ENCODE assay signal across 8 mouse cellular contexts in the genomic region with DNA sequence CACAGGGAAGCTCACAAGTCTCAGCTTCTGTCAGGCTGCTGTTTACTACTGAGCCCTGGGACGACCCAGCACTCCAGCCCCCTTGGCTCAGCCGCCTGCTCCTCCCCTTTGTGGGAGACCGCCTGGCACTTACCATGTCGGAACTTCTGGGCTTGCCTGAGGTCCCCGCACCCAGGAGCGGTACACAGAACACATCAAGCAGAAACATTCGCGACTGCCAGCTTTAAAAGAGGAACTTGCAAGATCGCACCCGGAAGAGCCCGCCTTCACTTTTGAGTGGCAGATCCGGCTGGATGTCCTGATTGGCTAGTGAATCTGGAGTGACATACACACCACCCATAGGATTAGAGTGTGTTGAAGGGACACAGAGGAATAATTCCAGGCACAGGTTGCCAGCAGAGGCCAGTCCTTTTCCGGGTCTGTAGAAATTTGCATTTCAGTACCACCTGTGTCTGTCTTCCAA. TPM values are rescaled to one million over a fixed set of nuclear protein-coding genes. Genes with fewer than 3 reads are reported as not detected.
DNase-seq lines count a peak whose midpoint lies in the region; ATAC-seq lines count a peak whose summit lies in the region.

TSS of gene Zfp120 (minus strand) at position 274 of the 463 bp plus-strand sequence.

- peaks cover 2% of the 10 kb centered on the region for H3K9me3 ChIP-seq in hindbrain, embryonic 14.5 days (ENCODE audit: control insufficient read depth, low read length)

- H3K4me3 ChIP-seq in hindbrain, embryonic 14.5 days (replicated peaks; ENCODE audit: low read length), result peak within 1 kb of the TSS; percentile 73

- peak within 1 kb of the TSS; percentile 75 for H3K9ac ChIP-seq in hindbrain, embryonic 14.5 days

- peak within 1 kb of the TSS; percentile 70 for H3K4me2 ChIP-seq in hindbrain, embryonic 14.5 days (replicated peaks)

- DNase-seq in R1 (ENCODE audit: low read depth, low spot score), result peak; percentile 97
- DNase-seq in cerebellum, postnatal 25 days, result peak; percentile 84 to 87
- DNase-seq in frontal cortex, postnatal 25 days (ENCODE audit: low spot score in 2 of 2), result peak; percentile 76 to 77
- peak; percentile 91 for DNase-seq in hindbrain, embryonic 14.5 days (ENCODE audit: low spot score)
- DNase-seq in layer of hippocampus, postnatal 36 days, result peak; percentile 84 to 86
- peak; percentile 95 for DNase-seq in lung, postnatal 36 days
- DNase-seq in retina, postnatal 1 day, result peak; percentile 97
- peak; percentile 68 to 81 for DNase-seq in urinary bladder, adult 18-20 months (ENCODE audit: low spot score in 2 of 2)

- H3K27ac ChIP-seq in hindbrain, embryonic 14.5 days, result peak within 1 kb of the TSS; percentile 66

- 0% methylated on average over 13 of the region's 13 CpGs for WGBS in hindbrain, embryonic 14.5 days

- H3K36me3 ChIP-seq in hindbrain, embryonic 14.5 days (replicated peaks; ENCODE audit: control insufficient read depth, insufficient read depth), result peaks cover 15% of the 10 kb centered on the region

- peaks cover 6% of the 10 kb centered on the region for H3K4me1 ChIP-seq in hindbrain, embryonic 14.5 days (replicated peaks; ENCODE audit: control insufficient read depth, insufficient read depth, low read length)

- ATAC-seq in hindbrain, embryonic 14.5 days (ENCODE audit: low FRiP score), result peak; percentile 100

- H3K27me3 ChIP-seq in hindbrain, embryonic 14.5 days (ENCODE audit: control insufficient read depth, insufficient read depth, low read length), result no peaks in the 10 kb centered on the region

RNA-seq across cellular contexts. Expression of gene Zfp120, which starts in this region (rescaled TPM):
- 12.2 and 13.1 TPM in 2 replicates for polyA plus RNA-seq in hindbrain, embryonic 14.5 days (2014; fragmentation: Nextera tagmentation; extraction: Ambion mirVana)
- 10 to 100 TPM; 11.2 to 11.6 TPM for total RNA-seq in layer of hippocampus, postnatal 36 days (2021)

Comparison
In these comparisons a context has a peak if more than half of its experiments do, and no peak if none do; other contexts are left out.
1. Peak in every context shown above with its lines: DNase-seq, ATAC-seq, H3K4me3 ChIP-seq and H3K27ac ChIP-seq.